Mouse (Mus musculus) liver, postnatal 0 days (tissue): ENCODE data around the gene Accs.

Source experiments
- CTCF ChIP-seq: sonication (generic); IDR thresholded peaks from 2 replicates; pipeline ENCODE4 v1.5.1; 2016; ENCODE audit warnings: antibody characterized with exemption, low read depth
- EP300 ChIP-seq: IDR thresholded peaks from 2 replicates; pipeline ENCODE4 v1.6.1; 2016; ENCODE audit warnings: antibody characterized with exemption, low read depth, mild to moderate bottlenecking

GRCm38 (mm10) chr2:93790798-93791345 lies 58.9 kb downstream of the Accs start:
- TF ChIP-seq CTCF, result no peak
- TF ChIP-seq EP300, result no peak
